Mouse (Mus musculus) gastrocnemius, adult 2 months (tissue): Measurements from ENCODE around the gene Peli1. TPM values are rescaled to one million over a fixed set of nuclear protein-coding genes. Genes with fewer than 3 reads are reported as not detected.

ENCODE experiments used
- DNase-seq: peaks from one replicate; pipeline ENCODE4 v3.0.0; 2022
- H3K27ac ChIP-seq: fragments of 200-600 bp; 2 replicates; pipeline ENCODE4 v1.8.1; 2022; ENCODE audit warnings: mild to moderate bottlenecking
- H3K4me3 ChIP-seq: fragments of 200-600 bp; 2 replicates; pipeline ENCODE4 v1.8.1; 2022; ENCODE audit warnings: mild to moderate bottlenecking, moderate library complexity
- CTCF ChIP-seq: fragments of 200-600 bp; IDR thresholded peaks from 2 replicates; pipeline ENCODE4 v1.8.1; 2022; ENCODE audit warnings: antibody characterized with exemption, mild to moderate bottlenecking, moderate library complexity
- intact Hi-C: fragments of 180-260 bp; cut with DNase I; formaldehyde crosslinking; loops from one replicate; pipeline ENCODE4 v1.15.1; 2025
- long read RNA-seq, 2 experiments: library from polyadenylated mRNA; stranded (forward); transcript quantifications; one replicate each; pipeline ENCODE4 v2.0.0; 2021
- total RNA-seq, 2 experiments: library from RNA; stranded (reverse); gene quantifications; 2 replicates each; pipeline ENCODE4 v1.2.3; 2021

Gene Peli1
- 10 to 100 TPM; 12.0 to 12.1 TPM for total RNA-seq
- long read RNA-seq, experiment 1, transcript Peli1-201 (7 exons, 3,514 nt): major isoform, 25 of 30 reads
- long read RNA-seq, experiment 1, partial matches to known transcripts: 1 of 30 reads
- long read RNA-seq, experiment 1, other reads (novel, unspliced or antisense): 2 of 30 reads
- long read RNA-seq, experiment 2, transcript Peli1-201 (7 exons, 3,514 nt): major isoform, 11 of 13 reads
- long read RNA-seq, experiment 2, partial matches to known transcripts: 0 of 13 reads
- long read RNA-seq, experiment 2, other reads (novel, unspliced or antisense): 2 of 13 reads

GRCm38 (mm10) chr11:21091067-21091427 is at the start of gene Peli1:
TSS of gene Peli1 (plus strand) at chr11:21091291.
- Histone ChIP-seq H3K27ac (peak within 1 kb of the TSS; percentile 99), H3K4me3 (peak within 1 kb of the TSS; percentile 83)
- intact Hi-C loops: loop anchor here (5.0 kb wide), 1 partner anchor 146 kb away; the partner anchor contains the start of gene Vps54
- TF ChIP-seq CTCF: no peak
- DNase-seq: peak; percentile 97

- intact Hi-C loops: no loop called here
- Histone ChIP-seq H3K27ac (no peak overlapping the region), H3K4me3 (no peak overlapping the region)
- TF ChIP-seq CTCF: no peak
- DNase-seq: no peak
Measured at GRCm38 (mm10) chr11:21042590-21042989, 48.5 kb upstream of the Peli1 start.

- TF ChIP-seq CTCF: no peak
- intact Hi-C loops: no loop called here
- H3K27ac ChIP-seq: no peak overlapping the region
Measured at GRCm38 (mm10) chr11:21046188-21046587, 44.9 kb upstream of the Peli1 start.

GRCm38 (mm10) chr11:21047921-21048320 is 43.2 kb upstream of the Peli1 start:
- H3K4me3 ChIP-seq: no peak overlapping the region
- H3K27ac ChIP-seq: no peak overlapping the region
- intact Hi-C loops: no loop called here
- no peak for DNase-seq
- no peak for TF ChIP-seq CTCF

More at GRCm38 (mm10) chr11:21046188-21046587, 44.9 kb upstream of the Peli1 start:
- no peak for DNase-seq
- H3K4me3 ChIP-seq: no peak overlapping the region

GRCm38 (mm10) chr11:21051716-21052115 is 39.4 kb upstream of the Peli1 start:
- Histone ChIP-seq H3K4me3 (no peak overlapping the region), H3K27ac (no peak overlapping the region)
- intact Hi-C loops: no loop called here
- no peak for TF ChIP-seq CTCF
- DNase-seq: no peak

- no peak overlapping the region for H3K4me3 ChIP-seq
- H3K27ac ChIP-seq: no peak overlapping the region
- no peak for TF ChIP-seq CTCF
- no peak for DNase-seq
- intact Hi-C loops: no loop called here
Measured at GRCm38 (mm10) chr11:21054587-21054986, 36.5 kb upstream of the Peli1 start.

GRCm38 (mm10) chr11:21056109-21056850 is 34.8 kb upstream of the Peli1 start:
- Histone ChIP-seq H3K27ac (no peak overlapping the region), H3K4me3 (no peak overlapping the region)
- no peak for TF ChIP-seq CTCF
- DNase-seq: no peak
- intact Hi-C loops: no loop called here

GRCm38 (mm10) chr11:21057511-21058414 is 33.3 kb upstream of the Peli1 start:
- Histone ChIP-seq H3K4me3 (no peak overlapping the region), H3K27ac (no peak overlapping the region)
- intact Hi-C loops: no loop called here
- DNase-seq: no peak
- TF ChIP-seq CTCF: no peak

- Histone ChIP-seq H3K27ac (no peak overlapping the region), H3K4me3 (no peak overlapping the region)
- TF ChIP-seq CTCF: no peak
- no peak for DNase-seq
- intact Hi-C loops: no loop called here
Measured at GRCm38 (mm10) chr11:21058415-21058781, 32.7 kb upstream of the Peli1 start.

GRCm38 (mm10) chr11:21060386-21061074 is 30.6 kb upstream of the Peli1 start:
- intact Hi-C loops: no loop called here
- no peak for TF ChIP-seq CTCF
- H3K27ac ChIP-seq: peak overlapping the region; percentile 66
- no peak for DNase-seq
- no peak overlapping the region for H3K4me3 ChIP-seq

GRCm38 (mm10) chr11:21061075-21061403 is 30.1 kb upstream of the Peli1 start:
- no peak for DNase-seq
- no peak for TF ChIP-seq CTCF
- intact Hi-C loops: no loop called here
- Histone ChIP-seq H3K27ac (peak overlapping the region; percentile 66), H3K4me3 (no peak overlapping the region)

GRCm38 (mm10) chr11:21061431-21061830 is 29.7 kb upstream of the Peli1 start:
- intact Hi-C loops: no loop called here
- DNase-seq: peak; percentile 30
- H3K27ac ChIP-seq: peak overlapping the region; percentile 66
- no peak for TF ChIP-seq CTCF
- H3K4me3 ChIP-seq: no peak overlapping the region
